Mouse (Mus musculus): Measurements from ENCODE around the gene Ppard.
A peak's percentile ranks its signal among the peaks of the same experiment; 100 is the strongest.

Gene Ppard

DNA sequence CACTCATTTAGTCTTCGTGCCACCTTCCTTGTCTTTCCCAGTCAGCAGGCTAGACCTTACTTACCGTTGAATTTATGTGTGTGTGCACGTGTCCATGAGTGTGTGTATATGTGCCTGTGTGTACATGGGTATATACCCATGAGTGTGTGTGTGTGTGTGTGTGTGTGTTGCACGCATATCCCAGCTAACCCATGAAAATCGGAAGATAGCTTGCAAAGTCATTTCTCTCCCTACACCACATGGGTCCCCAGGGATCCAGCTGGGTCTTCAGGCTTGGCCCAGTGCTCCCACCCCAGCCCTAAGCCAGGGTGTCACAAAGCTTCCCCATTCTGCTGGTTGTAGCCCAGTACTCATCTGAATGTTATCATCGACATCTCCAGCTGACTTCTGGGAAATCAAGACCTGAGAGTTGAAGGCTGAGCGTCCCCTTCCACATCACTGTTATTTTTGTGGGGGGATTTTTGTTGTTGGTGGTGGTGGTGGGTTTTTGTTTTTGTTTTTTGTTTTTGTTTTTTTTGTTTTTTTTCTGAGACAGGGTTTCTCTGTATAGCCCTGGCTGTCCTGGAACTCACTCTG lies 49.5 kb downstream of the Ppard start:
- DNase-seq (ENCODE audit: low read depth, low spot score) = no peak

DNA sequence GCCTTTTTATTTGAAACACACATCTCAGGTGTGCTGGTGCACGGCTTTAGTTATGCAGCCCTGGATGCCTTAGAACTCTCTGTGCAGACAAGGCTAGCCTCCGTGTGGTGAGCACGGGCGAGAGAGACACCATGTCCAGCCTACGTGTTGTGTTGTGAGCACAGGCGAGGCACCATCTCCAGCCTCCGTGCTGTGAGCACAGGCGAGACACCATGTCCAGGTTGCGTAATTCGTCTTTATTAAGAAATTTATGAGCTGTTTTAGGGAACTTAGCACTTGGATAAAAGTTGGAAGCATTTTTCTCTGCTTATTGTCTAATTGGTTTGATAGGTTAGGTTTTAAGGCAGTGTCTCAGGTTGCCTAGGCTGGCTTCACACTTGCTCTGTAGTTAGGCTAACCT lies 50.7 kb downstream of the Ppard start:
- no peak for DNase-seq (ENCODE audit: low read depth, low spot score)

DNA sequence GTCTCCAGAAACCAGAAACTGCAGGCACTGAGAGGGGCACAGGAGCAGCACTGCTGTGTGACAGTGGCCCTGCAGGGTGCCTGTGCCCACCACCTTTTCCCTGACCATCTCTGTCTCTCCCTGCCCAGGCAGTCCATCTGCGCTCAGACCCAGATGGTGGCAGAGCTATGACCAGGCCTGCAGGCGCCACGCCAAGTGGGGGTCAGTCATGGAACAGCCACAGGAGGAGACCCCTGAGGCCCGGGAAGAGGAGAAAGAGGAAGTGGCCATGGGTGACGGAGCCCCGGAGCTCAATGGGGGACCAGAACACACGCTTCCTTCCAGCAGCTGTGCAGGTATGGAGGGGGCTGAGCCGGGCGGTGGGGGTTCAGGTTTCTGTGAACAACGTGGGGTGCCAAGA lies 53.6 kb downstream of the Ppard start:
- no peak for DNase-seq (ENCODE audit: low read depth, low spot score)

DNA sequence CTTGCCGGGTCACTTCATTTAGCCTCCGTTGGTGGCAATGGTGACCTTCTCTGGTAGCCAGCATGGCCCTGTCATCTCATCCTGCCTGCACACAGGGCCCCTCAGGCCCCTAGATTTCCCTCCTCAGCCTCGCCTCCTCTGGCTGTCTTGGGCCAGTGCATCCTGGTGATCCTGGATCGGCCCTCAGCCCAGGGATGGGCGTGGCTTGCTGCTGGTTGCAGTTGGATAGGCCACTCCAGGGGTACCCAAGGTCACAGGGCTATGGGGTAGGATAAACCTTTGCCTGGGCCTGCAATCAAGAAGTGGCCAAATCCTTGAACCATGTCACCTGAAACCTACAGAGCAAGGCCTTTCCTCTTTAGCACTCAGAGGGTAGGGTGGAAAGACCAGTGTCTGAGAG lies 54.5 kb downstream of the Ppard start:
- DNase-seq (ENCODE audit: low read depth, low spot score) = no peak

DNA sequence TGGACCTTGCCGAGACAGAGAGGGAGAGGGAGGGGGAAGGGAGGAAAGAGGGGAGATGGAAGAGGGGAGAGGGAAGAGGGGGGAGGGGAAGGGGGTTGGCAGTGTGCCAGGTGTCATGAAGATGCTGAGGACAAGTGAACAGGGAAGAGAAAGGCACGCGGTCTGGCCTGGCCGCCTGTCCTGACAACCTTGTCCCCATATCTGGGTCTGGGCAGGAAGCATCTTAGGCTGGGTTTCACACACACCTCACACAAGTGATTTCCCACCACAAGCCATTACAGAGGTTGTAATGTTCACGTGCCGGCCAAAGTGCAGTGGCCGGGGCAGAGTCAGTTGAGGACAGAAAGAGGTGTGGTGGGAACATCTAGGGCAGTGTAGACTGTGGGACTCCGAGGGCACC lies 55.1 kb downstream of the Ppard start:
- DNase-seq (ENCODE audit: low read depth, low spot score) = no peak

DNA sequence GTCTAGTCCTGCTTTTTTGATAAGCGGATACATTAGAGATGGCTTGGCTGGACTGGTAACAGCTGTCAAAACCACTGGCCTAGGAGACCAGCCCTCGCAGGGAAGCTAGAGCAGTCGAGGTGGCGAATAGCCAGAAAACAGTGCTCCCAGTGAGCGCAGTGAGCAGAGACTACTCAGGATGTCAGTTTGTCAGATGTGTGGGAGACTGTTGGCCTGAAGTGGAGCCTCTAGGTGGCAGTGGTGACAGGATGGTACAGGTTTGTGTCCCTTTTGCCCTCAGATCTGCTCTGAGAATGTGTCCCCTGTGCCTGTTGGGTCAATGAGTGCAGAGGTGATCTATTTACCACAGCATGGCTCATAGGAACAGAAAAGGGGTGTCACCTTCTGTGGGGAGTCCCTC lies 55.5 kb downstream of the Ppard start:
- no peak for DNase-seq (ENCODE audit: low read depth, low spot score)

DNA sequence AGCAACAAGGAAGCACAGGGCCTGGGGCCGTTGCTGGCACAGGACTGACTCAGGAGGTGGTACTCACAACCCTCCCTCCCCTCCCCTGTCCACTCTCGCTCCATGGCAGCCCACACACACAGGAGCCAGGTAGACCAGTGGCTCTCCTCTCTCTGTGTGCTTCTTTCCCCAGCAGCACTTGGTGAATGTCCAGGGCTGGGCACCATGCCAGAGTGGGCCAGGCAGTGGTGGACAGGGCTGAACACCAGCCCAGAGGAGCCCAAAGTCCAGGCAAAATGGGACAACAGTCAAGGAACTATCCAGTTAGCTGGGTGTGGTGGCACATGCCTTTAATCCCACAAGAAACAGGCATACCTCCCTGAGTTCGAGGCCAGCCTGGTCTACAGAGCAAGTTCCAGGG lies 57.8 kb downstream of the Ppard start:
- no peak for DNase-seq (ENCODE audit: low read depth, low spot score)

DNA sequence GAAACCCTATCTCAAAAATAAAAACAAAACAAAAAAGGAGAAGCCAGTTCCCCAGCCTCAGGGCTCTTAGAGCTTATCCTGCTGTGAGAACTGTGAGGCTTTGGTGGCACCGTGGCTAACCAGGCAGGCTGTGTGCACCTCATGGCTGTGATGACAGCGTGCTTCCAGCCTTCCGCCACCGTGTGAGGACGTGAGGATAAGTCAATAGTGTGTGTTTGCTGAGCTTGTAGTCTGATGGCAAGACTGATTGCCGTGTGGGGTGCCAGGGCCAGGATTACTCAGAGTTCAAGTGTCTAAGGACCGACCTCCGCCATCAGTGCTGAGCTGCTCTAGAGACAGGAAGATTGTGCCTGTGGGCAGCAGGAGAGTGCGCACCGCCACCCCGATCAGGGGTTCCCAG lies 58.2 kb downstream of the Ppard start:
- DNase-seq (ENCODE audit: low read depth, low spot score) = no peak

DNA sequence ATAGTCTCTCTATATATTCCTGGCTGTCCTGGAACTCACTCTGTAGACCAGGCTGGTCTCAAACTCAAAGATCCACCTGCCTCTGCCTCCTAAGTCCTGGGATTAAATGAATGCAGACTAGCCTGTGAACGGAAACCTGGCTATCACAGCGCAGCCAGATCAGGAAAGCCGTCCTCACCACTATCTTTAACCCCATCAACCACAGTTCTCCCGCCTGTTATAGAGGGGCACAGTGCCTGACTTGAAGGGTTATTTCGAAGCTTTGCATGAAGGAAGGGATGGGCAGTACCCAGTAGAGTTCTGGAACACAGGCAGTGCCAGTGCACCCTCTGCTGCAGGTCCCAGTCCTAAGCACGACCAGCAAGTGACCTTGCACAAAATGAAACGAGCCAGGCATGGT lies 58.8 kb downstream of the Ppard start:
- no peak for DNase-seq (ENCODE audit: low read depth, low spot score)

DNA sequence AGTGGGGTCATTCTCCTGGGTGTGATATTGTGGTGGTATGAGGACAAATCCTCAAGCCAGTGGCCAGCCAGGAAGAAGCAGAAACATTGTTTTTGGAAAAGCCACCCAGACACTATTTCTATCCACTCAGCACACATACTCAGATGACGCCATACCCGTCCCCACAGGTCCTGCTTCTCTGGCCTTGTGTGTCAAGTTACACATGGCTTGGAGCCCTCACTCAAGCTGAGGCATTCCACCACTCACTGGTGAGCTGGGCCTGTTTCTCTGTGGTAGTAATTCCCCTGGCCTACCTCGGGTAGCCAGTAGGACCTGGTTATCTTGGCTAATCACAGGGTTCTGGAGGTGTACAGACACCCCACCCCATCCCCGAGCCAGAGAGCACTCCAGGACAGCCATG lies 61.2 kb downstream of the Ppard start:
- DNase-seq (ENCODE audit: low read depth, low spot score) = no peak

DNA sequence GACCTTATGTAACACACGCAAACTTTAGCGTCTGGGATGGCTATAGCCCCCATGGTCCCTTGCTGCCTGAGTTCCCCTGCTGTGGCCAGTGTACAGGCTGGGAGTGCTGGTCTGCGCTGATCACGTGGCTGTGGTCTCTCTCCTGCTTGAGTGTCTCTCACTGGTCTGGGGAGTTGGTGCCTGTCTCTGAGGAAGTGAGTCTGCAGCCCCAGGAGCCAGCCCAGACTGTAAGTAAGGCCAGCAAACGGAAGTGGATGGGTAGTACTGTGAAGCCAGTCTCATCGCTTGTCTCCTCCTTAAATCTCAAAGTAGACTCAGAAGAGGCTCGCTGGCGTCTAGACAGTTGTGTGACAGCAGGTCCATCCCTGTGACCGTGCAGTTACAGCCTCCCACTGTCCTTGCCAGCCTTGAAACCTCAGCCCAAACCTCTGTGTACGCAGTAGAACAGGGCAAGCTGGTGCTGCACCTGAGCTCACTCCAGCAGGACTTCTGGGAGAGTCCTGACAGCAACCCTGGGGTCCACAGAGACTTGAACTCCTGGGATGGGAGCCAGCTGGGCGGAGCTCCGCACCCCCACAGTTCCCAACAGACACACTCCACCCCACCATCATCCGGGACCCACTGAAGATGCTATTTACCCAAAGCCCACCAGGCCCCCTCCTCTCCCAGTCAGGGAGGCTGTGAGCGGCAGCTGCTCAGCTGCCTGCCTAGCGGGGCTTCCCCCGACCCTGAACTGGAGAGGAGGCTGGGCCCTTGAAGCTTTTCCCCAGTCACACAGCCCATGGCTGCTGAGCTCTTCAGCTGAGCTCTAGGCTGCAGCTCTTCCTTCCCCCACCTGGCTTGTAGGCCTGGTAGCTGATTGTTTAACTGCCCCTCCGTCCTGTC lies 62.2 kb downstream of the Ppard start:
- DNase-seq (ENCODE audit: low read depth, low spot score) = no peak

DNA sequence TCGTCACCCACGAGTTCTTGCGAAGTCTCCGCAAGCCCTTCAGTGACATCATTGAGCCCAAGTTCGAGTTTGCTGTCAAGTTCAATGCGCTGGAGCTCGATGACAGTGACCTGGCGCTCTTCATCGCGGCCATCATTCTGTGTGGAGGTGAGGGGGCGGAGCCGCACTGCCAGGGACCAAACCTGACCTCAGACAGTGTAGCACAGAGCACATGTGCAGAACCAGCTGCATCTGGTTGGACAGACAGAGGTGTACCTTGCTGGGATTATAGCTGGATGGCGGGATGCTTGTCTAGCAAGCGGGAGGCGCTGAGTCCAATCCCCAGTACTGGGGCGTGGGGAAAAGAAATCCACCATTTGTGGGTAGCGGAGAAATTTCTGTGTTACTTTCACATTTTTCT lies 66.4 kb downstream of the Ppard start:
- no peak for DNase-seq (ENCODE audit: low read depth, low spot score)

DNA sequence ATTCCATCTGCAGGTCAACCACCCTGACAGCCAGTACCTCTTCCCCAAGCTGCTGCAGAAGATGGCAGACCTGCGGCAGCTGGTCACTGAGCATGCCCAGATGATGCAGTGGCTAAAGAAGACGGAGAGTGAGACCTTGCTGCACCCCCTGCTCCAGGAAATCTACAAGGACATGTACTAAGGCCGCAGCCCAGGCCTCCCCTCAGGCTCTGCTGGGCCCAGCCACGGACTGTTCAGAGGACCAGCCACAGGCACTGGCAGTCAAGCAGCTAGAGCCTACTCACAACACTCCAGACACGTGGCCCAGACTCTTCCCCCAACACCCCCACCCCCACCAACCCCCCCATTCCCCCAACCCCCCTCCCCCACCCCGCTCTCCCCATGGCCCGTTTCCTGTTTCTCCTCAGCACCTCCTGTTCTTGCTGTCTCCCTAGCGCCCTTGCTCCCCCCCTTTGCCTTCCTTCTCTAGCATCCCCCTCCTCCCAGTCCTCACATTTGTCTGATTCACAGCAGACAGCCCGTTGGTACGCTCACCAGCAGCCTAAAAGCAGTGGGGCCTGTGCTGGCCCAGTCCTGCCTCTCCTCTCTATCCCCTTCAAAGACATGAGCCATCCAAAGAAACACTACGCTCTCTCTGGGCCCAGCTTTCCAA lies 67.3 kb downstream of the Ppard start:
- no peak for DNase-seq (ENCODE audit: low read depth, low spot score)

DNA sequence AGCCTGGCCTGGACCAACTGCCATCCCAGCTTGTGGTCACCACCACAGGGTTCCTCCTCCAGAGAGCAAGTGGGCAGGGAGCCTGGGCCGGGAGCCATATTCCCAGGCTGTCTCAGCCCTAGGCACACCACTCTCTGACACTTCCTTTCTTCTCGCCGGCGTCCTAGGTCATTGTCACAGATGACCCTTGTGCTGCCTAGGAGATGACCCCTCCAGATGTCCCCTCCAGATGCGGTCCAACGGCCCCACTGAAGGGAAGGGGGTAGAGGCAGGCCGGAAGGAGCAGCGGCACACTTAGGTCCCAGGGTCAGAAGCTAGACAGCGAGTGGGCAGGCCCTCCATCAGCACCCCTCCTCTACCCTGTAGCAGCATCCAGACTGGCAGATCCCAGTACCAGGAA lies 67.8 kb downstream of the Ppard start:
- DNase-seq (ENCODE audit: low read depth, low spot score) = no peak

DNA sequence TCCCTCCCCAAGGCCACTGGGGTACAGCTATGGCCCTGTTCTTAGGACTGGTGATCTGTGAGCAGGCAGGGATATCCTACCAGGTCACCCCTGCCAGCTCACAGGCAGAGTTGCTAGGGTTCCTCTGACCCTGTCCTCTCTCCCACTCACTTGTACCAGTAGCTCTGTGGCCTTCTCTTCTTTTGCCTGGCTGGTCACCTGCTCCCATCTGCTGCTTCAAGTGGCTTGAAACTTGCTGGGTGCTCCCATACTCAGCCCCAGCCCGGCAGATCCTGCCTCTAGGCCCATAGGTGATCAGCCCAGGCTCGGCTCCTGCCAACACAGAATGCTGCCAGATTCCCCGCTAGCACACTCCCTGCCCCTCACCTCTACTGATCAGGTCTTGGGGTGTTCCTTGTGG lies 68.3 kb downstream of the Ppard start:
- no peak for DNase-seq (ENCODE audit: low read depth, low spot score)

DNA sequence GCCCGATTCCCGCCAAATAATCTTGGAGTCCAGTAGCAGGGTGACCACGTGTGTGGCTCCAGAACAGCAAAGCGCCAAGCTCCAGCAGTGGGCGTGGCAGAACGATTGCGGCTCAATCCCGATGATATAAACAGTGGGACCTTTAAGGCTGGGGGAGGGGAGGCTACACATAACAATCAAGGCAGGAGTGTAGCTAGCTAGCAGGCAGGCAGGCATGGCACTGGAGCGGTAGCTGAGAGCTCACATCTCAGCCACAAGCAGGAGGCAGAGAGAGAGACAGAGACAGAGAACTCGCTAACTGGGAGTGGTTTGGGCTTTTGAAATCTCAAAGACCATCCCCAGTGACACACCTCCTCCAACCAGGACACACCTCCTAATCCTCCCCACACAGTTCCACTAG lies 72.7 kb downstream of the Ppard start:
- DNase-seq (ENCODE audit: low read depth, low spot score) = no peak

DNA sequence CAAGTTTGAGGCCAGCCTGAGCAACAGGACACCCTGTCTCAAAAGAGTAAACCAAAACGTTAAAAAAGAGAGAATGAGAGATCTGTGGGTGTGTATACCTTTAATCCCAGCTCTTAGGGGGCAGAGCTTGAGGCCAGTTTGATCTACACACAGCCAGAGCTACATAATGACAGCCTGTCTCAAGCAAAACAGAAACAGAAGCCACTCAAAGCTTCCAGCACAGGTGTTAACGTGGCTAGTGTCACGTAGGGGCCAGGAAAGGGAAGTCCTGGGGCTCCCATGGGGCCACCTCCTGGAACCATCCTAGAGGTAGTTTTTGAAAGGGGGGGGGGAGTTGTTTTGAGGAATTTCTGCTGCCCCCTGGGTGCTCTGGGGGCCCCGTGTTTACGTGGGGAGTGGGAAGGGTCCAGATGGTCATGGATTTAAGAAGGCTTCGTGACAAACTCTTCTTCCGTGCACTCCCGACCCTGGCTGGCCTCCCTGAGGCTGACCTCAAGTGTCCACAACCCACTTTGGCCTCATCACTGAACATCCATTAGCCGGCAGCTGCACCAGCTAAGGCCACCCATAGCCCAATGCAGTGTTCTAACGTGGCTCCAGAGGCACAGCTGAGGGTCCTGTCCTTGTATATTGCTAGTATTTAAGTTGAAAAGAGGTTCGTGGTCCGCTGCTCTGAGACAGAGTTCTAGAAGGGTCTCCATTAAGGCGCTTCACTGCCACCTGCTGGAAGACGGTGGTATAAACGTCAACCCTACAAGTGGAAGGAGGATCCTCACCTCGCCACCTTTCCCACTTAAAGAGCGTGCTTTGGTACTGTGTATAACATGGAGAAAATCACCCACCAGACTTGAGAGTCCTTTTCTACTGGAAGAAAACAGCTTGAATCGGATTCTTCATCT lies 76.0 kb downstream of the Ppard start:
- DNase-seq (ENCODE audit: low read depth, low spot score) = peak; percentile 70

DNA sequence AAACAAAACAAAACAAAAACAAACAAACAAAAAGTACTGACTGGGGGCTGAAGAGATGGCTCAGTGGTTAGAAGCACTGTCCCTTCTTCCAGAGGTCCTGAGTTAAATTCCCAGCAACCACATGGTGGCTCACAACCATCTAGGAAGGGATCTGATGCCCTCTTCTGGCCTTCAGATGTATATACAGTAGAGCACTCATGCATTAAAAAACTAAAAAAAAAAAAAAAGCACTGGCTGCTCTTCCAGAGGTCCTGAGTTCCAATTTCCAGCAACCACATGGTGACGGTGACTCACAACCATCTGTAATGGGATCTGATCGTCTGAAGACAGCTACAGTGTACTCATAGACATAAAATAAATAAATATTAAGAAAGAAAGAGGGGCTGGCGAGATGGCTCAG lies 78.3 kb downstream of the Ppard start:
- DNase-seq (ENCODE audit: low read depth, low spot score) = no peak

DNA sequence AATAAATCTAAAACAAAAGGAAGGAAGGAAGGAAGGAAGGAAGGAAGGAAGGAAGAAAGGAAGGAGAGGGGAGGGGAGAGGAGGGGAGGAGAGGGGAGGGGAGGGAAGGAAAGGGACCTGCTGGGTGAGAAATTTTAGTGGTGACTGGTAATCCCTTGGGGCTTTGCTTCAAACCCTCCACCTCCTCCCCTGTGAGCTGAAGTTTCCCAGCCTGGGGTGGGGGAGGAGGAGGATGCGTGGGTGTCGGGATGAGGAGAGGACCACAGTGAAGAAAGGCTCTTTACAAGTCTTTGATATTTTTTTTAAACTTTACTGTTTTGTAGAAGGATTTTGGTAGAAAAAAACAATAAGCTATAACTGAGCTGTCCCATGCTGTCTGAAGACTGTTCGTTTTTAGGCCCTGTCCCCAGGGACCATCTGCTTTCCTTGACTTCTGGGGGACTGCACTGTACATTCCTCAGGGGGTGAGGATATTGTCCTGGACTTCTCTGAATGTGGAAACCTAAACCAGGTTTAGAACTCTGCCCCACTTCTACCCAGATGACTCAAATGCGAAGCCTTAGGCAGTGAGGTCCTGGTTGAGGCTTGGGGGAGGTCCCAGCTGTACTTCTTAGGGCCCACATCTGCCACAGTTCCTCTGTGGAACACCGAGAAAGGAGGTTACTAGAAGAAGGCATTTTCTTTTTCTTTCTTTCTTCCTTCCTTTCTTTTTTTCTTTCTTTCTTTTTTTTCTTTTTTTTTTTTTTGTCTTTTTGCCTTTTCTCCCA lies 79.0 kb downstream of the Ppard start:
- DNase-seq (ENCODE audit: low read depth, low spot score) = no peak

DNA sequence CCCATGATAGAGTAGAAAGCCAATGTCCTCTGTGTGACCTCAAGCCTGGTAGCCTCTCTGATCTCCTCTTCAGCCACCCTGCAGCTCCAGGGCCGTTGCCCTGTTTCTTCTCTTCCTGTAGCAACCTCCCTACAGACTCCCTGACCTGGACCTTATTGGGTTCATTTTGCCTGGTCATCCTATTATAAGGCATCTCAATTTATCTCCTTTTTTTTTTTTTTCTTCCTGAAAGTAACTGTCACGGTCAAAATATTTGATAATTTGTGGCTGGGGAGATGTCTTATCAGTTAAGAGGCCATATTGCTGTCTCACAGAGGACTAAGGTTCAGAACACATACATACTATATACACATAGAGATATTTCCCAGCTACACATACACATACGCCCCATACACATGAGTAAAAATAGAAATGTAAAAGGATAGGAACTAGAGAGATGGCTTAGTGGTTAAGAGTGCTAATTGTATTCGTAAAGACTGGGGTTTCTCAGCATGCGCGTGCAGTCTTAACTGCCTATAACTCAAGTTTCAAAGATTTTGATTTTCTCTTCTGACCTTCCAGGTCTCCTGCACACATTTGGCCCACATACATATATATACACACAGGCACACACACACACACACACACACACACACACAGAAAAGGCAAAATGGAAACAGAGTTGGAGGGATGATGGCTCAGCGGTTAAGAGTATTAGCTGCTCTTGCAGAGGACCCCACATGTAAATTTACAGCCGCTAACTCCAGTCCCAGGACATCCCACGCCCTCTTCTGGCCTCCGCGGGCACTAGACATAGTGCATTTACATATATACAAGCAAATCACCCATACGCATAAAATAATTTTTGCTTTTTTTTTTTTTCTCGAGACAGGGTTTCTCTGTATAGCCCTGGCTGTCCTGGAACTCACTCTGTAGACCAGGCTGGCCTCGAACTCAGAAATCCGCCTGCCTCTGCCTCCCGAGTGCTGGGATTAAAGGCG lies 80.0 kb downstream of the Ppard start:
- DNase-seq (ENCODE audit: low read depth, low spot score) = no peak

Data from retina, adult 2 months (tissue).